Mouse (Mus musculus) CD4-positive, CD25-positive, alpha-beta regulatory T cell, adult 4 months (primary cell): Measurements from ENCODE around the gene Timp1. TPM values are rescaled to one million over a fixed set of nuclear protein-coding genes. Genes with fewer than 3 reads are reported as not detected.

Experiments used
- polyA plus RNA-seq, 2 experiments: library from polyadenylated mRNA; unstranded; fragments of 100-300 nt; shearing (Covaris generic); gene quantifications; one replicate each; pipeline ENCODE4 v1.2.1; 2017

Timp1 gene
- polyA plus RNA-seq, 2 experiments from 2014 or later = 0.39 TPM; not detected in 1

Other genes with a start within 250 kb of the Timp1 start
- gene Uba1, start 211.8 kb upstream of the Timp1 start, polyA plus RNA-seq = 100 to 1,000 TPM; 112 to 149 TPM
- gene Cdk16, start 182.2 kb upstream of the Timp1 start, polyA plus RNA-seq = 10 to 100 TPM; 10.3 to 11.1 TPM
- 10 to 100 TPM; 17.7 to 21.0 TPM for gene Usp11, start 166.3 kb upstream of the Timp1 start, polyA plus RNA-seq
- 100 to 1,000 TPM; 114 to 205 TPM for gene Araf, start 72.4 kb upstream of the Timp1 start, polyA plus RNA-seq
- gene Syn1, start 50.8 kb downstream of the Timp1 start, polyA plus RNA-seq = under 1 TPM in 1 of 2 experiments, not detected in 1; 0.20 TPM
- gene Cfp, start 61.4 kb downstream of the Timp1 start, polyA plus RNA-seq = 1 to 10 TPM; 5.9 to 9.8 TPM
- gene Elk1, start 80.4 kb downstream of the Timp1 start, polyA plus RNA-seq = 1 to 10 TPM; 4.5 to 6.6 TPM
- gene Uxt, start 91.9 kb downstream of the Timp1 start, polyA plus RNA-seq = 10 to 100 TPM; 33.6 to 38.9 TPM
- 10 to 100 TPM; 16.7 to 22.9 TPM for gene Zfp182, start 192.2 kb downstream of the Timp1 start, polyA plus RNA-seq
- gene Spaca5, start 198.2 kb downstream of the Timp1 start, polyA plus RNA-seq = not detected
- gene Zfp300, start 219.4 kb downstream of the Timp1 start, polyA plus RNA-seq = 1 to 10 TPM; 2.1 to 2.6 TPM
- not detected for gene Ssxa1, start 245.7 kb downstream of the Timp1 start, polyA plus RNA-seq